Mouse (Mus musculus) lung, postnatal 0 days (tissue): Measurements from ENCODE around the gene E4f1.

ENCODE experiments used
- CTCF ChIP-seq: IDR thresholded peaks from 2 replicates; pipeline ENCODE4 v1.5.1; 2016; ENCODE audit warnings: antibody characterized with exemption, mild to moderate bottlenecking
- EP300 ChIP-seq: IDR thresholded peaks from 2 replicates; pipeline ENCODE4 v1.6.1; 2016; ENCODE audit warnings: antibody characterized with exemption, mild to moderate bottlenecking, control low read depth

- TF ChIP-seq CTCF = peak; percentile 81
- TF ChIP-seq EP300 = no peak
Measured at GRCm38 (mm10) chr17:24494627-24495335, 24.7 kb upstream of the E4f1 start.
